Mouse (Mus musculus): ENCODE data around the gene Kif3b. TPM values are rescaled to one million over a fixed set of nuclear protein-coding genes. Genes with fewer than 3 reads are reported as not detected.

Gene Kif3b
- total RNA-seq, 2 experiments from 2014 or later, result 7.8 to 8.4 TPM

Other genes with a start within 250 kb of the Kif3b start
- gene Ccm2l, start 225.5 kb upstream of the Kif3b start, total RNA-seq (2021), result 10 to 100 TPM; 15.8 to 16.7 TPM
- gene Hck, start 182.9 kb upstream of the Kif3b start, total RNA-seq (2021), result 1 to 10 TPM; 1.1 to 1.4 TPM
- gene Tm9sf4, start 130.1 kb upstream of the Kif3b start, total RNA-seq (2021), result 10 to 100 TPM; 47.5 to 51.3 TPM
- 1 to 10 TPM; 1.4 to 1.5 TPM for gene Tspyl3, start 66.0 kb upstream of the Kif3b start, total RNA-seq (2021)
- gene Plagl2, start 50.0 kb upstream of the Kif3b start, total RNA-seq (2021), result 1 to 10 TPM; 4.6 to 4.8 TPM
- 10 to 100 TPM; 13.6 to 13.7 TPM for gene Pofut1, start 49.9 kb upstream of the Kif3b start, total RNA-seq (2021)
- gene Asxl1, start 54.4 kb downstream of the Kif3b start, total RNA-seq (2021), result 10 to 100 TPM; 22.4 to 23.7 TPM
- gene 4930404H24Rik, start 201.4 kb downstream of the Kif3b start, total RNA-seq (2021), result not detected
- gene Nol4l, start 238.6 kb downstream of the Kif3b start, total RNA-seq (2021), result 1 to 10 TPM; 4.4 TPM

Data from heart, postnatal 25 days (tissue).